Mouse (Mus musculus): Measurements from ENCODE around the gene Rtraf. TPM values are rescaled to one million over a fixed set of nuclear protein-coding genes. Genes with fewer than 3 reads are reported as not detected.
A peak's percentile ranks its signal among the peaks of the same experiment; 100 is the strongest.

The Rtraf gene
- polyA plus RNA-seq, 1 experiment from 2014 or later, result 228 TPM

- Histone ChIP-seq H3K27ac (no peak overlapping the region), H3K9me3 (replicated peaks) (no peaks in the 10 kb centered on the region), H3K4me3 (no peak overlapping the region), H3K27me3 (ENCODE audit: low read depth, poor library complexity, severe bottlenecking) (no peaks in the 10 kb centered on the region), H3K36me3 (peaks cover 53% of the 10 kb centered on the region), H3K4me1 (peaks cover 79% of the 10 kb centered on the region)
- 91% methylated on average over 8 of the region's 8 CpGs for WGBS
- no peak for DNase-seq (ENCODE audit: low spot score)
Observed at GRCm38 (mm10) chr14:19764331-19764730, 59.3 kb downstream of the Rtraf start.

GRCm38 (mm10) chr14:19763527-19763926 is 60.1 kb downstream of the Rtraf start:
- WGBS, result 54% methylated on average over 8 of the region's 8 CpGs
- DNase-seq (ENCODE audit: low spot score), result no peak
- Histone ChIP-seq H3K4me3 (no peak overlapping the region), H3K4me1 (peaks cover 76% of the 10 kb centered on the region), H3K9me3 (replicated peaks) (no peaks in the 10 kb centered on the region), H3K27me3 (ENCODE audit: low read depth, poor library complexity, severe bottlenecking) (no peaks in the 10 kb centered on the region), H3K27ac (peak overlapping the region; percentile 3; the same call in 1 of the 2 replicates), H3K36me3 (peaks cover 51% of the 10 kb centered on the region)

GRCm38 (mm10) chr14:19762014-19762413 is 61.6 kb downstream of the Rtraf start:
- no peaks in the 10 kb centered on the region for H3K27me3 ChIP-seq (ENCODE audit: low read depth, poor library complexity, severe bottlenecking)
- H3K27ac ChIP-seq, result no peak overlapping the region
- H3K36me3 ChIP-seq, result peaks cover 52% of the 10 kb centered on the region
- peak; percentile 41 for DNase-seq (ENCODE audit: low spot score)
- no peak overlapping the region for H3K4me3 ChIP-seq
- peaks cover 63% of the 10 kb centered on the region for H3K4me1 ChIP-seq
- H3K9me3 ChIP-seq (replicated peaks), result no peaks in the 10 kb centered on the region
- 45% methylated on average over 4 of the region's 4 CpGs for WGBS

Other genes with a start within 250 kb of the Rtraf start
- gene Gm2237, start 238.7 kb downstream of the Rtraf start, polyA plus RNA-seq (2016; fragmentation: Nextera tagmentation; extraction: Ambion mirVana), result 2.5 and 3.0 TPM in 2 replicates
- gene Gm5458, start 221.2 kb downstream of the Rtraf start, polyA plus RNA-seq (2016; fragmentation: Nextera tagmentation; extraction: Ambion mirVana), result not detected in 2 replicates
- 98.5 TPM in 2 replicates for gene Nid2, start 72.6 kb downstream of the Rtraf start, polyA plus RNA-seq (2016; fragmentation: Nextera tagmentation; extraction: Ambion mirVana)
- 63.9 and 72.1 TPM in 2 replicates for gene Gng2, start 153.8 kb upstream of the Rtraf start, polyA plus RNA-seq (2016; fragmentation: Nextera tagmentation; extraction: Ambion mirVana)

All from limb, embryonic 10.5 days (tissue).